Mouse (Mus musculus): ENCODE measurements at regions not wholly inside any gene's neighbourhood (a gene's known extent, or its start where the extent isn't known, plus 50 kb on each side); places are given as distances from the start of the nearest gene placed in this dataset.

DNA sequence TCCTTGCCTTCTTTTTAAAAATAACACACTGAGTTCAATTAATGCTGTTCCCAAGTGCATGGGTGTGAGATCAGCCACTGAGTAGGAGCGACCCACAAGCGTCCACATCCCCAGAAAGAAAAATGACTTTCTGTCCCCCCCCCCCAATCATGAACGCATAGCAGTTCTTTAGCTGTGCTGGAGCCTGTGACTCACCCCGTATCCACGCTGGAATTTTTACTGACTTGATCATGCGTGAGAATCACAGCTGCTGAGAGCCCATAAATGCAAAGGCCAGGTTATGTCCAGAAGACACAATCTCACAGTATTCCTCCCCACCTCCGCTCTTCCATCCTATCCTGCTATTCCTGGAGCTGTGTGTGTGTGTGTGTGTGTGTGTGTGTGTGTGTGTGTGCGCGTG is 53.3 kb downstream of the Fos start:
- DNase-seq: no peak

DNA sequence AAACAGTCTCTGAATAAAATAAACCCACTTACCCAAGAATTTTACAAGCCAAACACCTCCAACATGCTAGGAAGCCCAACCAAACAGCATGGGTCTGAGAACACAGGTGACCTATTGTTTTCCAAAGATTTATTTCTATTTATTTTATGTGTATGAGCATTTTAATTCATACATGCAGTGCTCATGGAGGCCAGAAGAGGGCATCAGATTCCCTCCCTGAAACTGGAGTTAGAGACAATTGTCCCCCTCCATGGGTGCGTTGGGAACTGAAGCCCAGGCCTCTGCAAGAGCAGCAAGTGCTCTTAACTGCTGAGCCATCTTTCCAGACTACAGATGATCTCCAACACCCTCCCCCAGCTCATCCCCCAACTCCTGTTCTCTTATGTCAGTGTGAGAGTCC is 57.9 kb downstream of the Fos start:
- no peak for DNase-seq

- no peak for DNase-seq
These were observed 58.5 kb downstream of the Fos start for GRCm38 (mm10) chr12:85532221-85532612.

DNA sequence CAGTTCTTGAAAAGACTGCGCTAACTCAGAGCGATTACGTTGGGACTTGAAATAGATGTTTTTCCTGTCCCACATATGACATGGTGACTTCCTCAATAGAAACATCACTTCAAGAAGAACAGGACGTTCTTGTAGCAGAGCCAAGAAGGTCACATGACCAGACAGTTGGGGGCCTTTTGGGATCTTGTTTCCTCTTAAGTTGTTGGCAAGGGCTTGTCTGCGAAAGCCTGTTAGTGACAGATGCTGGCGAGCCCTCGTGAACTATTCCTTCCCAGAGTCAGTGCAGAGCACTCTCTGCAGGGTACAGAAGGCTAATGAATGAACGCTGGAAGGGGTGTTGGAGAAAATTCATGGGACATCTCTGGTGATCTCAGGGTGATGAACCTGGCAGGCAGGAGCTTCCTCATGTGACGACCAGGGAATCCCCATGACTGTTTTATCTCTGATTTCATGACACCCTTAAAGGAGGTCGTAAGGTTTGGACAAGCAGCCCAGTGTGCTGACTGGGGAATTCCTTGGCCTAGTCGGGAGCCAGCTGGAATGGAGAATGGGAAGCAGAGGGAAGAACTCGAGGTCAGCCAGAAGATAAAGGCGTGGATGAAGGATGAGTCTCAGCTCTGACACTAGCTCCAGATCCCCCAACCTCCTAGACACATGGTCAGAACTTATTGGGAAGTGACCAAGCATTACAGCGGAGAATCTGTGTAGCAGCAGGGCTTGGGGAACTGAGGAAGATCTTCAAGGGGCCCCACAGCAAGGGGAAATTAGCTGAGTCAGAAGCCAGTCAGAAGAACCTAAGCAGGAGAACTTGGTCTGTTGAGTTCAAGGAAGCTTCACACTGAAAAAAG is 59.1 kb downstream of the Fos start:
- DNase-seq: peak; percentile 87

GRCm38 (mm10) chr12:85533603-85534002 is 59.9 kb downstream of the Fos start:
- no peak for DNase-seq

GRCm38 (mm10) chr12:85539423-85539822 is 59.4 kb upstream of the Jdp2 start:
- DNase-seq: no peak

- DNase-seq: peak; percentile 57
These were observed 57.7 kb upstream of the Jdp2 start for GRCm38 (mm10) chr12:85541153-85541552.

GRCm38 (mm10) chr12:85542881-85543280 is 55.9 kb upstream of the Jdp2 start:
- DNase-seq: no peak

GRCm38 (mm10) chr12:85543520-85543919 is 55.3 kb upstream of the Jdp2 start:
- DNase-seq: no peak

GRCm38 (mm10) chr12:85544801-85545200 is 54.0 kb upstream of the Jdp2 start:
- DNase-seq: no peak

DNA sequence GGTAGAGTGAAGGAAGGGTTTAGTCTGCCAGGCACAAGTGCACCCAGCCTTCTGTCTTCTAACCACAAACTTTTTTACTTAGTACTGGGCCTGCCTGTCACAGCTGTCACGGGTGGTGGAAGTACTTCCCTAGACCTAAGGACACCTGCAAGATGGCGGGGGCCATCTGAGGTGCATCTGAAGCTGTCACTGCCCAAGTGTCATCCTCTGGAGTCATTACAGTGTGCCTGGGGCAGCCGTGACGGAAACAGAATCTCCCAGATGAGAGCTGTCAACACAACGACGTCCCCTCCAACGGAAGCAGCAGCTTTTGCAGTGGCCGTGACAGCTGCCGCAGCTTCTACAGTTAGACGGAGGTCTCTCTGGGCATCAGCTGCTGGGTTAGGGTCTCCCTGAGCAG is 53.1 kb upstream of the Jdp2 start:
- no peak for DNase-seq

- DNase-seq: peak; percentile 59
These were observed 50.8 kb upstream of the Jdp2 start for GRCm38 (mm10) chr12:85548076-85548475.

Measured in gastrocnemius, postnatal 25 days (tissue).